Mouse (Mus musculus): ENCODE measurements around the gene Nfic. TPM values are rescaled to one million over a fixed set of nuclear protein-coding genes. Genes with fewer than 3 reads are reported as not detected.

The Nfic gene
- polyA plus RNA-seq, 1 experiment from 2014 or later = 35.0 TPM

- Histone ChIP-seq H3K27ac (replicated peaks) (no peak overlapping the region), H3K4me2 (peak overlapping the region; percentile 97), H3K4me3 (replicated peaks) (peak overlapping the region; percentile 74), H3K4me1 (peaks cover 30% of the 10 kb centered on the region), H3K36me3 (peaks cover 32% of the 10 kb centered on the region), H3K27me3 (replicated peaks) (no peaks in the 10 kb centered on the region), H3K9me3 (replicated peaks) (no peaks in the 10 kb centered on the region), H3K9ac (replicated peaks) (peak overlapping the region; percentile 84)
- 79% methylated on average over 6 of the region's 6 CpGs for WGBS
- no peak for ATAC-seq (ENCODE audit: low FRiP score)
Observed at GRCm38 (mm10) chr10:81495151-81495550, 39.7 kb upstream of the Nfic start.

DNA sequence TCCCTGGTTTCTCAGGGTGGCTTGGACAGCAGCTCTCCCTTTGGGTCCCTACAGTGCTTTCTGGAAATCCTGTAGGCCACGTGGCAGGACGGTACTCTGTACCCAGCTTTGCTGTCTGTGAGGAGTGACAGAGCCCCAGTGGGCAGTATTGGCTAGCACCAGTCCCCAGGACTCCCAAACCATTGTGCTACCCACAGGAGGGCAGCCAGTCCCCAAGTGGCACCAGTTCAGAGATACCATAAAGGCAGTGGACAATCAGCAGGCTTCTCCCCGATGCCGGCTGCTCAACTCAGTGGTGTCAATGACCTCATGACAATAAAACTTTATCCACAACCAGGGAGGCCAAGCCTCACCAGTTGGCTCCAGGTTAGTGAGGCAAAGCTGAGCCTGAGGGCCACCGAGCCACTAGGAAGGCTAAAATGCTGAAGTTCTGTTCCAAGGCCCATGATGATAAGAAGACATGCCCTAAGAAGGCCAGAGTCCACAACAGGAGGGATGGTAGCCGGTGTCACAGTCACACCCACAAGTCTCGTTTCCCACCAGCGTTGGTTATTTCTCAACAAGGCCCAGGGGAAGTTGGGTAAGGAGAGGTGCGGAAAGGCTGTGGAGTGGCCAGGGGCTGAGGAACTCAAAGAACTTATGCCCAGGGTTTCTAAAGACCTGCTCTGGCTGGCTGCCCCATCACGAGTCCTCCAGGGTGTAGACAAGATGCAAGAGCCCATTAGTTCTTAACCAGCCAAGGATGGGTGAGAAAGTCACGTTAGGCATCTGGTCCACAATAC is 39.0 kb upstream of the Nfic start:
- Histone ChIP-seq H3K4me3 (replicated peaks) (peak overlapping the region; percentile 74), H3K9ac (replicated peaks) (peak overlapping the region; percentile 84), H3K27me3 (replicated peaks) (no peaks in the 10 kb centered on the region), H3K4me2 (peak overlapping the region; percentile 97), H3K27ac (replicated peaks) (no peak overlapping the region), H3K4me1 (peaks cover 30% of the 10 kb centered on the region), H3K36me3 (peaks cover 39% of the 10 kb centered on the region), H3K9me3 (replicated peaks) (no peaks in the 10 kb centered on the region)
- no peak for ATAC-seq (ENCODE audit: low FRiP score)
- 84% methylated on average over 11 of the region's 11 CpGs for WGBS

GRCm38 (mm10) chr10:81493601-81494220 is 38.3 kb upstream of the Nfic start:
- no peak overlapping the region for H3K4me3 ChIP-seq (replicated peaks)
- H3K9ac ChIP-seq (replicated peaks) = no peak overlapping the region
- peaks cover 30% of the 10 kb centered on the region for H3K4me1 ChIP-seq
- H3K27ac ChIP-seq (replicated peaks) = no peak overlapping the region
- H3K4me2 ChIP-seq = peak overlapping the region; percentile 97; the same call in 1 of the 2 replicates
- ATAC-seq (ENCODE audit: low FRiP score) = no peak
- H3K36me3 ChIP-seq = peaks cover 46% of the 10 kb centered on the region
- no peaks in the 10 kb centered on the region for H3K9me3 ChIP-seq (replicated peaks)
- 91% methylated on average over 8 of the region's 8 CpGs for WGBS
- no peaks in the 10 kb centered on the region for H3K27me3 ChIP-seq (replicated peaks)

GRCm38 (mm10) chr10:81492606-81493240 is 37.3 kb upstream of the Nfic start:
- Histone ChIP-seq H3K9ac (replicated peaks) (no peak overlapping the region), H3K4me2 (no peak overlapping the region), H3K27ac (replicated peaks) (no peak overlapping the region), H3K27me3 (replicated peaks) (no peaks in the 10 kb centered on the region), H3K9me3 (replicated peaks) (no peaks in the 10 kb centered on the region), H3K36me3 (peaks cover 56% of the 10 kb centered on the region), H3K4me1 (peaks cover 28% of the 10 kb centered on the region), H3K4me3 (replicated peaks) (no peak overlapping the region)
- no peak for ATAC-seq (ENCODE audit: low FRiP score)
- 91% methylated on average over 11 of the region's 11 CpGs for WGBS

DNA sequence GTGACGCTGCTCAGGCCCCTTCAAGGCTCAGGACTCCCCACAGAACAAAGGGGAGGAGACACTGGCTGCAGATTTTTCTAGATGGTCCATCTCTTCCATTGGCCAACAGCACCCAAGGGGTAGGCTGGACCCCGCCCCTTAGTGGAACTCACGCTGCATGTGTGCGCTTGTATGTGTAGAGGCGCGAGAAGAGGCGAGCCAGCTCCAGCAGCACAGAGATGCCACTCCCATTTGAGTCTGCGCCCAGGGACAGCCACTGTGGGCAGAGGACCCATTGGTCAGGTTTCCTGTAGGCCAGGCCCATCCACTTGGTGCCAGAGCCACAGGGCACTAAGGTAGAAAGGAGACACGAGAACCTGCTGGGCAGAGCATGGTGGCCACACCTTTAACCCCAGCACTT is 35.6 kb upstream of the Nfic start:
- WGBS = 93% methylated on average over 9 of the region's 9 CpGs
- Histone ChIP-seq H3K36me3 (peaks cover 73% of the 10 kb centered on the region), H3K27me3 (replicated peaks) (no peaks in the 10 kb centered on the region)

DNA sequence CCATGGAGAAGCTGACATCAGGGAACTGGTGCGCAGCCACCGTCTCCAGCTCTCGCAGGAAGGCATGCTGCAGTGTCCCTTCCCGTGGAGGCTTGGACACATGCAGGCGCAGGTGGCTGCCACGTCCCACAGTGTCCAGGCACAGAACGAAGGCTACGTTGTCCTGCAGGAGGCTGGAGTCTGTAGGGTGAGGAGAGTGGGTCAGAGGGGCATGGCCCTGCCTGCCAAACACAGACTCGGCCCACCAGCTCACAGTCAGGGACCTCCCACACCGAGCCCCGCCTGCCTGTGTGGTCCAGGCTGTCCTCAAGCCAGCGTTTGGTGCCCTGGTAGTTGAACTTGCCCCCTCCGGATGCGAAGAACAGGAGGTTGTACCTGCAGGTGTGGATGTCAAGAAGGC is 34.5 kb upstream of the Nfic start:
- WGBS = 83% methylated on average over 14 of the region's 14 CpGs
- peaks cover 14% of the 10 kb centered on the region for H3K4me1 ChIP-seq
- no peak overlapping the region for H3K4me3 ChIP-seq (replicated peaks)
- peaks cover 74% of the 10 kb centered on the region for H3K36me3 ChIP-seq
- H3K9me3 ChIP-seq (replicated peaks) = no peaks in the 10 kb centered on the region
- H3K27me3 ChIP-seq (replicated peaks) = no peaks in the 10 kb centered on the region
- H3K27ac ChIP-seq (replicated peaks) = no peak overlapping the region
- no peak overlapping the region for H3K9ac ChIP-seq (replicated peaks)
- no peak overlapping the region for H3K4me2 ChIP-seq
- no peak for ATAC-seq (ENCODE audit: low FRiP score)

More for the DNA sequence above, 35.6 kb upstream of the Nfic start:
- no peak overlapping the region for H3K4me2 ChIP-seq
- H3K9ac ChIP-seq (replicated peaks) = no peak overlapping the region
- ATAC-seq (ENCODE audit: low FRiP score) = no peak
- no peak overlapping the region for H3K27ac ChIP-seq (replicated peaks)
- no peak overlapping the region for H3K4me3 ChIP-seq (replicated peaks)
- no peaks in the 10 kb centered on the region for H3K9me3 ChIP-seq (replicated peaks)
- peaks cover 19% of the 10 kb centered on the region for H3K4me1 ChIP-seq

GRCm38 (mm10) chr10:81488081-81488480 is 32.6 kb upstream of the Nfic start:
- H3K4me1 ChIP-seq = peaks cover 12% of the 10 kb centered on the region
- H3K9me3 ChIP-seq (replicated peaks) = no peaks in the 10 kb centered on the region
- no peak overlapping the region for H3K4me3 ChIP-seq (replicated peaks)
- H3K36me3 ChIP-seq = peaks cover 71% of the 10 kb centered on the region
- H3K27me3 ChIP-seq (replicated peaks) = no peaks in the 10 kb centered on the region
- no peak overlapping the region for H3K4me2 ChIP-seq
- H3K27ac ChIP-seq (replicated peaks) = no peak overlapping the region
- ATAC-seq (ENCODE audit: low FRiP score) = no peak
- no peak overlapping the region for H3K9ac ChIP-seq (replicated peaks)
- 90% methylated on average over 11 of the region's 11 CpGs for WGBS

DNA sequence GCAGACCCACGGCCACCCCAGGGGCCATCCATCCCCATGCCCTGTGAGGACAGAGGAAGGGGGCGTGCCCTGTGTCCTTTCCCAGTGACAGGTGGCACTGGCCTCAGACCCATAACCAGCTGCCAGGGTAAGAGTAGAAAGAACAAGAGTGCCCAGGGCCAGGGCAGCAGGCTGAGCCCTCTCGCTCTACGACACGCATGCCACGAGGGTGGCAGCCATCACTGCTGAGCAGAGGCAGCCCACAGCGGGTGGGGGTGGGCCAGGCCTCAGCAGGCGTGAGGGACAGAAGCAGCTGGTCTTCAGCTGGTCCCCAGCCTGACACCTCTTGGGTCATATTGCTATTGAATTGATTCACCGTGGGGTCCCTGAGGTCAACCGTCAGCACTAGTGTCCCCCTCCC is 31.1 kb upstream of the Nfic start:
- peaks cover 18% of the 10 kb centered on the region for H3K4me1 ChIP-seq
- H3K27me3 ChIP-seq (replicated peaks) = no peaks in the 10 kb centered on the region
- peaks cover 55% of the 10 kb centered on the region for H3K36me3 ChIP-seq
- no peaks in the 10 kb centered on the region for H3K9me3 ChIP-seq (replicated peaks)
- H3K9ac ChIP-seq (replicated peaks) = no peak overlapping the region
- WGBS = 77% methylated on average over 10 of the region's 10 CpGs
- no peak overlapping the region for H3K4me3 ChIP-seq (replicated peaks)
- no peak overlapping the region for H3K27ac ChIP-seq (replicated peaks)
- no peak overlapping the region for H3K4me2 ChIP-seq
- ATAC-seq (ENCODE audit: low FRiP score) = no peak

DNA sequence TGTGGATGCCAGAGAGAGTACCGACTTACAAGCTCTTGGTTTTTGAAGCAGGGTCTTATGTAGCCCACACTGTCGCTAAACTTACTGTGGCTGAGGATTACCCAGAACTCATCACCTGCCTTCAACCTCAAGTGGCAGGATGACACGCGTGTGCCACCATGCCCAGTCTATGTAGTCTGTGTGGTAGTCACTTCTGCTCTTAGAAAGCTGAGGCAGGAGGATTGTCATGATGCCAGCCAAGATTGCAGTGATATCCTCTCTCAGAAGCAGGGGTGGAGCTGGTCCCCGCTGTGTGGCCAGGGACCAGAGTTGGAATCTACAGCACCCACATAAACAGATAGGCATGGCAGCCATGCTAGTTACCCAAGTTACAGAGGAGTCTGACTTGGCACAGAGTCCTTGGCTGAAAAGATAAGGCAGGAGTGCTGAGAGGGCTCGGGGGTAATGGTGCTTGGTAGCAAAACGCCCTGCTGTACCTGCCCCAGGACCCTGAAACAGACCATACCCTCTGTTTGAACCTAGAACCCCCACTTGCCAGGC is 30.1 kb upstream of the Nfic start:
- 75% methylated on average over 7 of the region's 7 CpGs for WGBS

DNA sequence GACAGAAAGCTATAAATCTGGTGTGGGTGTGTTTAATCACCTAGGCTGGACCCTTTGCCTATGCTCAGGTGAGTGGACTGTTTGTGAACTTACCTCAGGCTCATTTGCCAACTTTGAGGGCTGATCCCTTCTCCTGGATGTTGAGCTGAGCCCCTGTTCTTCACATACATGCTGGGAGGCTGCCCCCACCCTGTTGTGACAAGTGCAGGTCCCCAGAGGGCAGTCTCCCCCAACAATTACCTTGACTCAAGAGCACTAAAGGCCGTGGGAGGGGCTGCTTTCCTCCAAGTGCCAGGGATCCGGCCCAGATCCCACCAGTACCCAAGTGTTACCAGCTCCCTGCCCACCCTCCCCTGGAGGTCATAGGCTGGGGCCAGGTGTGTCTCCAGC is 29.6 kb upstream of the Nfic start:
- WGBS = 12% methylated on average over 2 of the region's 2 CpGs
- Histone ChIP-seq H3K9me3 (replicated peaks) (no peaks in the 10 kb centered on the region), H3K9ac (replicated peaks) (0 out of 2 replicates have a peak overlapping the region, but pooled peaks have one; percentile 17), H3K36me3 (peaks cover 41% of the 10 kb centered on the region), H3K27me3 (replicated peaks) (no peaks in the 10 kb centered on the region), H3K27ac (replicated peaks) (no peak overlapping the region; the same call in 1 of the 2 replicates), H3K4me3 (replicated peaks) (no peak overlapping the region), H3K4me1 (peaks cover 30% of the 10 kb centered on the region), H3K4me2 (no peak overlapping the region)
- ATAC-seq (ENCODE audit: low FRiP score) = no peak

More for the DNA sequence above, 30.1 kb upstream of the Nfic start:
- Histone ChIP-seq H3K4me3 (replicated peaks) (no peak overlapping the region), H3K4me1 (peaks cover 25% of the 10 kb centered on the region), H3K36me3 (peaks cover 46% of the 10 kb centered on the region), H3K9ac (replicated peaks) (no peak overlapping the region), H3K27ac (replicated peaks) (no peak overlapping the region), H3K4me2 (no peak overlapping the region), H3K9me3 (replicated peaks) (no peaks in the 10 kb centered on the region), H3K27me3 (replicated peaks) (no peaks in the 10 kb centered on the region)
- ATAC-seq (ENCODE audit: low FRiP score) = no peak

- Histone ChIP-seq H3K4me2 (no peak overlapping the region), H3K4me3 (replicated peaks) (no peak overlapping the region), H3K9ac (replicated peaks) (0 out of 2 replicates have a peak overlapping the region, but pooled peaks have one; percentile 17), H3K36me3 (peaks cover 36% of the 10 kb centered on the region), H3K9me3 (replicated peaks) (no peaks in the 10 kb centered on the region), H3K27me3 (replicated peaks) (no peaks in the 10 kb centered on the region), H3K4me1 (peaks cover 34% of the 10 kb centered on the region), H3K27ac (replicated peaks) (peak overlapping the region; percentile 39; the same call in 1 of the 2 replicates)
- no peak for ATAC-seq (ENCODE audit: low FRiP score)
- 42% methylated on average over 6 of the region's 6 CpGs for WGBS
Observed at GRCm38 (mm10) chr10:81484441-81485059, 29.1 kb upstream of the Nfic start.
